Mouse (Mus musculus) CH12.LX (cell line): ENCODE results near the gene Col4a1.

Experiments used
- CTCF ChIP-seq, 2 experiments: IDR thresholded peaks in 1 of 2; conservative IDR thresholded peaks in 1 of 2; 2 replicates each; pipeline ENCODE4 v1.5.1; 2011 to 2012; ENCODE audit warnings: low read depth in 2 of 2, low read length in 2 of 2, improper control_type of control experiment in 1 of 2, inconsistent platforms in 1 of 2, mild to moderate bottlenecking in 1 of 2, moderate library complexity in 1 of 2
- POLR2A ChIP-seq: IDR thresholded peaks from 2 replicates; pipeline ENCODE4 v1.6.1; 2011; ENCODE audit warnings: low read depth, mild to moderate bottlenecking, improper control_type of control experiment, low read length

DNA sequence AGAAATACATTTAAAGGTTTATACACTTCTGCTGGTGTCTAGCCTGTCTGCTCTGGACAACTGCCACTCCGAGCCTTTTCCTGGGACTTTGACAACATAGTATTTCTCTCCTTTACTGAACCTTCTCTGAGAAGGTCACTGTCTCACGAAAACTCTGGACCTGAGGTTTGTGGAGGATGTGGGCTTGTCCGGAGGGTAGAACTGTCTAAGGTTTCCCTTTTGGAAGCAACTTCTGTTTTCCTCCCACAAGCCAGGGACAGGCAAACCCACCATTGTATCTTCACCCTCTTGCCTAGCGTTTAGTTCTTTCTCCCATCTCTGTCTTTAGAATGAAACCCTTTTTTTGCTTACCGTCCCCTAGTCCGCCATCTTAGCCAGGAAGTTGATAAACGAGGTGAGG lies 9.2 kb upstream of the Col4a1 start:
- TF ChIP-seq POLR2A = no peak
- no peak for TF ChIP-seq CTCF (conservative IDR thresholded peaks at IDR 0.05 in 1 of 2, IDR thresholded peaks at IDR 0.05 in 1 of 2; ENCODE audit: low read depth in 2 of 2, low read length in 2 of 2)
